Mouse (Mus musculus) frontal cortex, postnatal 36 days (tissue): ENCODE measurements around the gene Fcmr.

Experiments
- DNase-seq, 2 experiments: peaks; one replicate each; pipeline ENCODE4 v3.0.0; 2022; ENCODE audit warnings: low spot score in 2 of 2

Fcmr gene

GRCm38 (mm10) chr1:130857456-130857855, 8.0 kb upstream of the Fcmr start:
- DNase-seq = no peak

GRCm38 (mm10) chr1:130864238-130864637, 1.2 kb upstream of the Fcmr start:
- peak in 1 of 2 experiments; percentile 9 for DNase-seq

GRCm38 (mm10) chr1:130864741-130865140, 728 bp upstream of the Fcmr start:
- DNase-seq = no peak

- DNase-seq = no peak
These were observed 7.4 kb downstream of the Fcmr start for GRCm38 (mm10) chr1:130872912-130873311.

- peak in 1 of 2 experiments; percentile 63 for DNase-seq
These were observed 9.7 kb downstream of the Fcmr start for GRCm38 (mm10) chr1:130875139-130875538.

GRCm38 (mm10) chr1:130875910-130876309, 10.4 kb downstream of the Fcmr start:
- no peak for DNase-seq

GRCm38 (mm10) chr1:130876931-130877509, 11.6 kb downstream of the Fcmr start:
- peak; percentile 28 to 75 for DNase-seq

- DNase-seq = no peak
These were observed 12.6 kb downstream of the Fcmr start for GRCm38 (mm10) chr1:130877889-130878614.

GRCm38 (mm10) chr1:130879927-130880326, 14.5 kb downstream of the Fcmr start:
- no peak for DNase-seq

- DNase-seq = no peak
These were observed 17.7 kb downstream of the Fcmr start for GRCm38 (mm10) chr1:130883146-130883545.

GRCm38 (mm10) chr1:130887354-130887753, 21.9 kb downstream of the Fcmr start, which contains the start of gene Il24:
TSS of gene Il24 (minus strand) at chr1:130887454.
- no peak for DNase-seq

GRCm38 (mm10) chr1:130892446-130892845, 27.0 kb downstream of the Fcmr start:
- DNase-seq = no peak

- no peak for DNase-seq
These were observed 28.0 kb downstream of the Fcmr start for GRCm38 (mm10) chr1:130893329-130894040.

GRCm38 (mm10) chr1:130894468-130894867, 29.0 kb downstream of the Fcmr start:
- DNase-seq = no peak

GRCm38 (mm10) chr1:130902505-130902904, 37.0 kb downstream of the Fcmr start:
- no peak for DNase-seq

GRCm38 (mm10) chr1:130911401-130912010, 46.0 kb downstream of the Fcmr start, which contains the start of gene Il20:
TSS of gene Il20 (minus strand) at chr1:130911451.
- DNase-seq = no peak

GRCm38 (mm10) chr1:130918323-130918980, 53.0 kb downstream of the Fcmr start:
- DNase-seq = no peak

GRCm38 (mm10) chr1:130926484-130926883, 61.0 kb downstream of the Fcmr start:
- DNase-seq = no peak
